Mouse (Mus musculus) T-helper 1 cell (primary cell): ENCODE results near the gene Ubqln4.

Source experiments
- in situ Hi-C: fragments of 300-600 bp; cut with MboI, MseI; formaldehyde crosslinking; loops from one replicate; pipeline ENCODE4 v1.15.1; 2025; ENCODE audit warnings: high pct_unique_total_duplicates

Ubqln4 gene

DNA sequence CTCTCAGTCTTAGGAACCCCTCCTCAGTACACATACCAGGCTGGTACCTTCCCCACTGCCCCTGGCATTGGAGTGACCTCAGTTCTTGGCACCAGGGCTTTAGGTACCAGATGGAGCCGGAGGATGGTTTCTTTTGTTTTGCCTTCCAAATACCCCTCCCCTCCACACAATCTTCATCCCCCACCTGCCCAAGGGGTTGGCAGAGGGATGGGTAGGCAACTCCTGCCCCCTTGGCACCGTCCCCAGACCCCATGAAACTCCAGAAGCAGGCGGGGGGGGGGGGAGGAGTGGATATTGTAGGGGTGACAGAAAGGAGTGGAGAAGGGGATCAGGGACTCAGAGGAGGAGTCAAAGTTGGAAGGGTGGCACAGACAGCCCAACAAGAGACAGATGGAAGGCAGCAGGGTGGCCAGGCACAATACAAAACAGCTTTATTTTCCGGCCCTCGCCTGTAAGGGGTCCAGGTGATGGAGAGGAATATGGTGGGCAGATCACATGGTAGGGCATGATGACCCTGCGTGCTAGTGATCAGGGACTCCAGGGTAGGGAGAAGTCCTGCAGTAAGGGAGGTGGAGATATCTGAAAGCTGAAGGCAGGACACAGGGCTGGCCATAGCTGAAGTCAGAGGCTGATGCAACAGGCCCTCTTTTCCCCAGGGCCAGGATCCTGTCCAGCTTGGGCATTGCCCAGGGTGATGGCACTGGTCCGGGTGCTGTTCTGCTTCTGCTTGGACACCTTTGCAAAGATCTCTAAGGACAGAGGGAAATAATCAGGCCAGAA is 11.7 kb upstream of the Ubqln4 start:
- in situ Hi-C loops = no loop called here

DNA sequence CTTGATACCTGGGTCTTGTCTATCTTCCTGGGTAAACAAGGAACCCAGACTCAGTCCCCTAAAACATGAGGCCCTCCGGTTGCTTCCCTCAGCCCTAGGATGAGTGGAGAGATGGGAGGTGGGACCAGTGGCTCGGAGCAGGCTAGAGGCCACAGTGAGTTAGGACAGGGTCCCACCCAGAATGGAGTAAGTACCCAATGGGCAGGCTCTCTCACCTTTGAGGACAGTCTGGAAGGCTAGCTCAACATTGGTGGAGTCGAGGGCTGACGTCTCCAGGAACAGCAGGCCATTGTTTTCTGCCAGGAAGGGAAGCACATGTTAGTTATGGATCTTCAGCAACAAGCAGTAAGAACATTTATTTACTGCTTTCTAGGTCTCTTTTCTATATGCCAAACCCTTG is 11.1 kb upstream of the Ubqln4 start:
- in situ Hi-C loops = no loop called here

DNA sequence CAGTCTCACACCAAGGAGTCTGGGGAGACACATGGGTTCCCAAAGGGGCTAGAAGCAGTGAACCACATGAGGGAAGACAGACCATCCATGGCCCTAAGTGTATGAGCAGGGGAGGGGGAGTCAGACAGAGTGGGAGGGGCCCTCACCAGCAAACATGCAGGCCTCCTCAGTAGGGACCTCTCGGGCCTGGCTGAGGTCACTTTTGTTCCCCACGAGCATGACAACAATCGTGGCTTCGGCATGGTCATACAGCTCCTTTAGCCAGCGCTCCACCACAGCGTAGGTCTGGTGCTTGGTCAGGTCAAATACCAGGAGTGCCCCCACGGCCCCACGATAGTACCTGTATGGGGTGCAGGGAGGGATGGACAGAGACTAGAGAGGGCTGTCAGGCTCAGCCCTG is 10.4 kb upstream of the Ubqln4 start:
- in situ Hi-C loops = no loop called here

DNA sequence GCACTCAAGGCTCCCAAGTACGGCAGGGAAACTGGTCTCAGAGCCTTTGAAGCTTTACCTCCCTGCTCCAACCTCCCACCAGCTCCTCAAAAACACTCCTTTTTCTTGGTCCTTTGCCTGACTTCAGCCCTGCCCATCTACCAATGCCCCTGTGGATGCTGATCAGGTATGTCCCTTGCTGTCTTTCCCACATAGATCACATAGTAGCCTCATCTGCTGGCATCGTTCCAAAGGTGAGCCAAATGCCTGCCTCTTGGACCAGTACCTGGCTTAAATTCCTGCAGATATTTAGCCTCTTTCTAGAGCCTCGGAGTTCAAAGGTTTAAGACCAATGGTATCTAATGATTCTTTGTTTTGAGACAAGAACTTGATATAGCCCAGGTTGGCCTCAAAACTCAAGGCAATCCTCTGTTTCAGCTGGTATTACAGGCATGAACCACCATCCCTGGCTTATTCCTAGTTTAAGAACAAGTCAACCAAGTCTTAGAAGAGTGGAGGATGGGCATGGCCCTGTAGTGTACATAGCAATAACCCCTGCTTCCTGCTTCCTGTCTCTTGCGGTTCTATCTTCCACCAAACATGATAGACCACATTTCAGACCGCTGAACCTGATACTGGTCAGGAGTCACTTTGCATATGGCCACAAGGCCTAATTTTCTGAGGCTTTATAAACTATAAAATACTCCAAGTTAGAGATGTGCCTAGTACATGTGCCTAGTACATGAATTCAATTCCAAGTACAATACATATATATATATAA is 9.7 kb upstream of the Ubqln4 start:
- in situ Hi-C loops = no loop called here

DNA sequence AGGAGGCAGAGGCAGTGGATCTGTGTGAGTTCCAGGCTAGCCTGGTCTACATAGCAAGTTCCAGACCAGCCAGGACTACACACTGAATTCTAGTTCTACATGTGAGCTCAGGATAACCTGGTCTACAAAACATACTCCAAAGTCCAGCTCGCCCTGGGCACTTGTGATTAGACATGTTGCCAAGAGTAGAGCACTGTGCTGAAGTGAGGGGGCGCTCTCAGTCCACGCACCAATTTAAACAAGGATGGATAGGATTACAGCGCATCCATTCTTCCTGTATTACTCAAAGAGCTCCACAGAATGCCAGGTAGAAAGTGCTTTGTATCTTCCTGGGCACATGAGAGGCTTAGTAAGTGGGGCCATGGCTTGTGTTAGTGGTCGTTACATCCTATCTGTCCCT is 9.0 kb upstream of the Ubqln4 start:
- in situ Hi-C loops = no loop called here

DNA sequence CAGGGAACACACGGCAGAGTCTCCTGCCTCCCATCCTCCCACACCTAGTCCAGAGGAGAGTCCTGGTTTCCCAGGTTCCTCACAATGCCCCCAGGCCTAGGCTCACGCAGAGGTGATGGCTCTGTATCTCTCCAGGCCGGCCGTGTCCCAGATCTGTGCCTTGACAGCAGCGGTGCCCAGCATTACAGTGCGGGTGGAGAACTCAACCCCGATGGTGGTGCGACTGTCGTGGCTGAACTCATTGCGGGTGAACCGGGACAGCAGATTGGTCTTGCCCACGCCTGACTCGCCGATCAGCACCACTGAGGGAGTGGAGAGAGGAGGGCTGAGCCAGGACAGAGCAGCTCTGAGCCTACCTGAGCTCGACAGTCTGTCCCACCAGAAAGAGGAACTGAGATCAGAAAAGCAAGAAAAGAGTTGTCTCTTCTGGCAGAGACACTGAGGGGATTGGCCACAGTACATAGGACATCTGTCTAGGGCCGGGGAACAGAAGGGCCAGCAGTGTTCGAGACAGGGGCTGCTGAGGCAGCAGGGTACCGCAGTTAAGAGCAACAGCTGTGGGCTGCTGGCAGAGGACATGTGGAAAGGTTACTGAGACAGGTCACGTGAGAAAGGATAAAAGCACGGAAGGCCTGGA is 8.5 kb upstream of the Ubqln4 start:
- in situ Hi-C loops = no loop called here

DNA sequence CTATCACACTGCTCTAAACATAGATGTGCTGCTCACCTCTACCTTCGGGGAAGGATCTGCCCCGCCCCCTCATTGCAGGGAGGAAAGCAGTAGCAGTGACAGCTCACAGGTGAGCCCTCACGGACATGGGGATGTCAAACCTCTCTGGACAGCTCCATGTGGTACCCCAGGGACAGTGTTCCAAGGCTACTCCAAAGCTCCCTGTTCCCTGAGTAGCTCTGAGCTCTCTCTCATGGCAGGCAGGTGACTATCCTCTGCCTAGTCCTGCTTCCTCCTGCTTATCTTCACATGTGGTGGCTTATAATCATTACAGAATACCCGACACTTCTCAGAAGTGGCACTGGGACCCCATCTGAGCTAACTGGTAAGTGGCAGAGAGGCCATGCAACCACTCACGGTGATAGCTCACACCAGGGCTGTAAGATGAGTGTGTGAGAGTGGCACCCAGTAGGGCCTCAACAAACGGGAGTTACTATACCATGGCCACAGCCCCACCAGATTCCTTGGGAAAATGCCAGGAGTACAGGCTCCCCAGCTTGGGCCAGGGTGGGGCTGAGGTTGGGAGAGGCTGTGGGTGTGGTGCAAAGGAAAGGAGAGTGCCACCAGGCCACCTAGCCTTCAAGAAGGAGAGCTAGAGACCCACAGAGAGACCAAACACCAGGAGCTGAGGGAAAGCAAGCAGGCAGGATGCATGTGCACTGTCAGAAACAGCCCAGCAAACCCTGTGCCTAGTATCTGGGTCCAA is 6.7 kb upstream of the Ubqln4 start:
- in situ Hi-C loops = no loop called here

DNA sequence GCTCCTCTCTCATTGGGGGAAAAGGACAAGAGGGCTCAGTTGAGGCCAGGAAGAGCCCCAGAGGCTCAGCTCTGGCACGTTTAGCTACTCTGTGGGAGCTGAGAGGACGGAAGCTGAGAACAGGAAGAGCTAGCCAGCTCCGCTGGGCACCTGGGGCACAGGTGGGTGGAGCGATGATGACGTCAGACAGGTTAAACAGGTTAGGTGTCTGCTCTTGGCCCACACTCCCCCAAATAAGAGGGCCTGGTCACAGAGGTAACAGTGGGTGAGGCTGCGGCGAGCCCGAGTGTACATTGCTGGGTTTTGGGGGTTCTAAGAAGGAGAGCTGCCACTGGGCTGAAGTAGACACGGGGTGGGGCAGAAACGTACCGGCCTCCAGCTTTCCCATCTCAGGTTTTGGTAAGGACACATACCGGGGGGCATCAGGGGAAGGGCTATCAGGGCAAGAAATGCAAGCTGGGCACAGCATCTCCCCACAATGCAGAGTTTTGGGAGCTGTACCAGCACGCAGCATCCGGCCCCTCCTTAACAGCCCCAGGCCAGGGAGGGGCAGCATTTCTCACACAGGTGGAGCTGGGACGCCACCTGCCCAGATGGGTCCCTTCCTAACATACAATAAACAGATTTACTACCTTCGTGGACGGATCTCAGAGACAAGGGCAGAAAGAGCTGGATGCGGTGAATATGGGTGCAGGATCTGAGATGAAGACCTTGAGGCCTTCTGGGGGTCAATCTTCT is 5.2 kb upstream of the Ubqln4 start, which contains the start of gene Rab25:
TSS of gene Rab25 (minus strand) at position 121 of the 738 bp plus-strand sequence.
- in situ Hi-C loops = no loop called here

DNA sequence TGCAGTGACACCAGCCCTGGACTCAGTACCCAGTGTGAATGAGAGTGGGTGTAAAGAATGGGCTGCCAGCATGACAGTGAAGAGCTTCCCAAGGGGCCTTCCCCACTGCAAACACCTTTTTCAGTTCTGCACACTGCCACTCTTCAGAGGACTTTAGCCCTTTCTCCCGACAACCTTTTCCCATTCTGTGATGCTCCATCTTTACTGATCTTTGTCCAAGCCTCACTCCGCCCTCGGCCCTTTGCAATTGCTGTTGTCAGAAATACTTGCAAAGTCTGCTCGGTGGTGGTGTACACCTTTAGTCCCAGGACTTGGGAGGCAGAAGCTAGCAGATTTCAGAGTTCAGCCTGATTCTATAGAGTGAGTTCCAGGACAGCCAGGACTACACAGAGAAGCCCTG is 2.0 kb upstream of the Ubqln4 start:
- in situ Hi-C loops = no loop called here

DNA sequence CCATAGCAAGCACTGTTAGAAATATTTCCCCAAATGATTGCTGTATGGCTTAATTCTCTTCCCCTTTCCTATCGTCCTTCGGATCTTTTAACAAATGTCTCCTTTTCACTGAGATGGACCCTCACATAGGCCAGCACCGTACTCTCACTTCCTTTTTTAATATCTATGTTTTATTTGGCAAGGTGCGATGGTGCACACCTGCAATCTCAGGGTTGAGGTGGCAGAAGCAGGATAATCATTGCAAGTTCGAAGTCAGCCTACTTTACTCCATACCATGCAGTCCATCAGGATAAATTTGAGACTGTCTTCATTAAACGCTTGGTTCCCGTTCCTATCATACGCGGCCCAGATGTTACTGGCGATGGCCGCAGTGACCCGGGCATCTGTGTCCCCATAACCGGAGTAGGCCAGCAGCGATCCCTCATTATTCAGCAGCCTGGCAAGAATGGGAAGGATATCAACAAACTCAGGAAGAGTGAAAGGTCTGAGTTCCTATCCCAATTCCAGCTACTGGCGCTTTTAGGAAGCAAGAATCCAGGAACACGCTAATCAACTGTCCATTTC is 1.4 kb upstream of the Ubqln4 start:
- in situ Hi-C loops = no loop called here

DNA sequence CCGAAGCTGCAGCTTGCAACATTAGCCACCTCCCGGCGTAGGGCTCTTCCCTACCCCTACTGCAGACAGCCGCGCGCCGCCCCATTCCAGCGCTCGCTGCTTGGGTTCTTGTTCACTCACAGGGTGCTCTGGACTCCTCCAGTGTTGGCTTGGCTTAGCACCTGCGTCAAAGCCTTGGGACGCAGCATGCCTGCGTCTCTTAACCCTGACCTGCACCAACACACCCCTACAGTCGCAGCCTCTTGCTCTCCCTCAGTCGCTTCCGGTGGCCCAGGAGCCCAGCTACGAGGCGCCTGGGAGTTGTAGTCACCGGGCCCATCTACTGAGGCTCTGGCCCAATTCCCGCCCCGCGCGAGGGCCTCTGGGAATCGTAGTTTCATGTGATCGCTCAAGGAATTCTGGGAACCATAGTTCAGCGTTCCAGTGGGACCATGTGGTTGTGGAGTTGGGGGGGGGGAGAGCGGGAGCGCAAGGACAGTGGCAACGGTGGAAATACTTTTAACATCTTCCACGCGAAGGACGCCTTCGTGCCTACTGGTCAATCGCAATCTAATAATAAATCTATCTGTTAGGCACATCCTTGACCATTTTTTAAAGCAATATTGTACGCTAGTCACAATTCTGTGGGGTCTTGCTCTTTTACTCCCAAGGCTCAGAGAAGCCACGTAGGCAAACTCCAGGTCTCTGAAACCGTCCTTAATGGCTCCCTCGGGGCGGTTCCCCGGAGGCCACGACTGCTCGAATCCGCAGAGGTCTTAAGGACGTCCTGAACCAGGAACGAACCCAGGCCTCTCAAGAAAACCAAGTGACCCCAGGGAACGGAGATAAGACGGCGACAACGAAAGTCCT is 658 bp upstream of the Ubqln4 start, which contains the start of gene Lamtor2:
TSS of gene Lamtor2 (minus strand) at position 399 of the 849 bp plus-strand sequence.
- in situ Hi-C loops = no loop called here

DNA sequence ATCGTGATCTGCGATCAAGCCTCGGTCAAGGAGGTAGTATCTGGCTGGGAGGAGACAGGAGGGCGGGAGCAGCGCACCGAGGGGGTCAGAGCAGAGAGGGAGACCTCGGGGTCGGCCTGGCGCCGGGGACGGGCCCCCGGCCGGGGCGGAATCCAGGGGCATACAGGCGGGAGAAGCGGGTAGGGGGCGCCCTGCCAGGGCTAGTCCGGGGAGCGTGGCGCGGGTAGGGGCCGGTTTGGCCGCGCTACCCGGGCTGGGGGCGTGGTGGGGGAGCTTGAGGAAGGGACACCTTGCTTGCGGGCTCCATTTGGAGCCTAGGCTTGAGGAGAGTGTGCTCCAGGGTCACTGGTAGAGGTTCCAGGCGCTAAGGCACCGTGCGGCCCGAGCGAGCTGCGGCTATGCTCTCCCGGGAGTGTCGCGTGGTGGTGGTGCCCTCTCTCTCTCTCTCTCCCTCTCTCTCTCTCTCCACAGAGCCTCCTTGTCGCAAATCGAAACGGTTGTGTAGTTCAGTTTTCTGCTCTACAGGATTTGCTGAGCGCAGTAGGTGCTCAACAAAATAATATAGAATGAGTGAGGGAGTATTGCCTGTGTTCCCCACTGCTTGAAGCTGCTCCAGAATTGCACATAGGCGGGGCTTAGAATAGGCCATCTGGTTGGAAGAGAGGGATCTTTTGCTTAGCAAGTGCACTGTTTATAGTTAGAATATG is 475 bp downstream of the Ubqln4 start:
- in situ Hi-C loops = no loop called here

DNA sequence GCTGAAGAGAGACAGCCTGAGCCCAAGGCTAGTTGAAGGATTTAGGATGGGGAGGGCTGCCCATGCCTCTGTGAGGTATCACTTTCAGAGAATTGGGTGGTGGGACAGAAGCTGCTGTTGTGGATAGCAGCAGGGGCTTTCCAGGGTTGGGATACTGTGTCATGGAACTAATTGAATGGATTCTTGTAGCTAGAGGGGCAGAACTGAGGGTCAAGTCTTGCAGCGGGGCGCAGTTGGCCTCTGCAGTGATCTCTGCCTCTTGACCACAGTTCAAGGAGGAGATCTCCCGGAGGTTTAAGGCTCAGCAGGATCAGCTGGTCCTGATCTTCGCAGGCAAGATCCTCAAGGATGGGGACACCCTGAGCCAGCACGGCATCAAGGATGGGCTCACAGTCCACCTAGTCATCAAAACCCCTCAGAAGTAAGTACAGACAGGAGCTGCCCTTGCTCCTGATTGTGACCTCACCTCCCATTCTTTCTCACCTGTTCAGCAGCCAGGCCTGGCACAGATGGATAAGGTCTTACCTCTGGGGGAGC is 1.6 kb downstream of the Ubqln4 start:
- in situ Hi-C loops = no loop called here

DNA sequence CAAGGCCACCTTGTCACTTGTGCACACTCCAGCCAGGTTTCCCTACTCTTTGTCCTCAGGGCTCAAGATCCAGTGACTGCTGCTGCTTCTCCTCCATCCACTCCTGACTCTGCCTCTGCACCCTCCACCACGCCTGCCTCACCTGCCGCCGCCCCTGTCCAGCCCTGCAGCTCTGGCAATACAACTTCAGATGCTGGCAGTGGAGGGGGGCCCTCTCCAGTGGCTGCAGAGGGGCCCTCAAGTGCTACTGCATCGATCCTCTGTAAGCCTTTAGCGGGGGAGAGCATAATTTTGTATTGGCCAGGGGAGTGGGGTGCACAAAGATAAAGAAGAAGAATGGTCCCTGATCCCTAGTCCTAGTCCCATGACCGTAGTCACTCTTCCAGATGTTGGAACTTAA is 2.2 kb downstream of the Ubqln4 start:
- in situ Hi-C loops = no loop called here

DNA sequence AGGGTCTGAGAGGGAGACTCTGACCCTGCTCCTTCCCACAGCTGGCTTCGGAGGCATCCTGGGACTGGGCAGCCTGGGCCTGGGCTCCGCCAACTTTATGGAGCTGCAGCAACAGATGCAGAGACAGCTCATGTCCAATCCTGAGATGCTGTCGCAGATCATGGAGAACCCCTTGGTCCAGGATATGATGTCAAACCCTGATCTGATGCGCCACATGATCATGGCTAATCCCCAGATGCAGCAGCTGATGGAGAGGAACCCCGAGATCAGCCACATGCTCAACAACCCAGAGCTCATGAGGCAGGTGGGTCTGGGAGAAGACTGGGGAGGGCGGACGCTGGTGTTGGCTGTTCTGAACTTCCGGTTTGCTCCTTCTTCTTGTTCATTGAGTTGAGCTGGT is 3.1 kb downstream of the Ubqln4 start:
- in situ Hi-C loops = no loop called here

DNA sequence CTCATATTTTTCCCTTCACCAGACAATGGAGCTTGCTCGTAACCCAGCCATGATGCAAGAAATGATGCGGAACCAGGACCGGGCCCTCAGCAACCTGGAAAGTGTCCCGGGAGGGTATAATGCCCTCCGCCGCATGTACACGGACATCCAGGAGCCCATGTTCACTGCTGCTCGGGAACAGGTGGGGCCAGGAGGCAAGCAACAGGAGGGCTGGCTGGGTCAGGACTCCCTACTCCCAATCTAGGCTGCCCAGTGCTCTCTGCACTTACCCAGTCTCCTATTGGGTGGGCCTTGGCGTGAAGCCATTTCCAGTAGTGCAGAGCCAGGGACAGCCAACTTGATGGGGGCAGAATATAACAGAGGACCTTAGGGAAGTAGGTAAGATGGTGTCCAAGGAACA is 6.0 kb downstream of the Ubqln4 start:
- in situ Hi-C loops = no loop called here

DNA sequence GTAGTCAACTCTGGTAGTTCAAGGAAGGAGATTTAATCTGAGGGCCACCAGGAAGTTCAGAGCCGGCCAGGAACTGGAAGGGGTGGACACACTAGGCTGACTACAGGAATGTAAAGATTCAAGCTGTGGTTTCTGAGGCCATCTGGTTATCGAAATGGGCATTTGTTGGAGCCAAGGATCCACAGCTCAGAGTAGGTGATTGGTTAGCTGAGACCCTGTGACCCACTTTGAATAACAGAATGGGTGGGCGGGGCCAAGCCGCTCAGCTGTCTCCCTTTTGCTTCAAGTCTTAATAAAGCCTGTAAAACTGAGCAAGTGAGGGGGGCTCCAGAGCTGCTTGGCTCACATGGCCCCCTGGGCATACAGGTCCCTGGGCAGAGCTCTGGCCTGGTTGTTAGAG is 8.4 kb downstream of the Ubqln4 start:
- in situ Hi-C loops = no loop called here

DNA sequence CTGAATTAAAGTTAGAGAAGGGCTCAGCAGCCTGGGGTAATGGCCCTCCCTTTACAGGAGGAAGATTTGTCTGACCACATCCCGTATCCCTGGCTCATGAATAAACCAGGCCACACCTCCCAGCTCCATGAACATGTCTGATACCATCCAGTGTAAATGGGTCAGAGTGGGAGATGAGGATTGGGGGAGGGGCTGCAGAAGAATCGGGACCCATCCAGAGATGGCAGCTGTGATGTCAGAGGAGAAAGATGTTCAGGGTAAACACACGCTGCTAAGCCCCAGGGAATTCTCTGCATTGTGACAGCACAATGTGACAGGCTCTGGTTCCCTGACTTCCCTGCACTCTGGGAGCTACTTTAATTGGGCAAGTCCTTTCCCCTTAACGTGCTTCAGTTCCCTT is 9.9 kb downstream of the Ubqln4 start:
- in situ Hi-C loops = no loop called here

DNA sequence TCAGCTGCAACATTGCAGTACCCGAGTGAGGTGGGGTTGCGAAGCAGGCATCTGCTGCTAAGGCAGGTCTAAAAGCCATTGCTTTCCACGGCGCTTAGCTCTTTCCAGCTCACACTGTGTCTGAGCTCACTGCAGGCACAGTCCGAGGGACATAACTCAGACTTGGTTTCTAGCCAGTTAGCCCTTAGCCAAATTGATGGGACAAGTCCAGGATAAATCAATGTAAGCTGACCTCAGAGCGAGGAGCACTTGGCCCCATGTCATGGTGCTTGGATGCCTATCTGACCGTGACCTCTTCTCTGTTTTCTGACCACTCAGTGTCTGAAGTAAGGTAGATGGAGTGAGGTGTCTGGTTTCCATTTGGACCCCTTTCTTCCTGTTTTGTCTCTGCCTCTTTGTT is 10.4 kb downstream of the Ubqln4 start:
- in situ Hi-C loops = no loop called here
